Mouse (Mus musculus): ENCODE results near the gene Cmtm4. TPM values are rescaled to one million over a fixed set of nuclear protein-coding genes. Genes with fewer than 3 reads are reported as not detected.

Gene Cmtm4
- polyA plus RNA-seq (2012; fragmentation: generic; extraction: Trizol): 1 to 10 TPM; 4.0 to 7.7 TPM

GRCm38 (mm10) chr8:104395703-104396357 lies at the start of gene Cmtm4:
Cmtm4 (minus strand) TSS chr8:104395807.

DNA sequence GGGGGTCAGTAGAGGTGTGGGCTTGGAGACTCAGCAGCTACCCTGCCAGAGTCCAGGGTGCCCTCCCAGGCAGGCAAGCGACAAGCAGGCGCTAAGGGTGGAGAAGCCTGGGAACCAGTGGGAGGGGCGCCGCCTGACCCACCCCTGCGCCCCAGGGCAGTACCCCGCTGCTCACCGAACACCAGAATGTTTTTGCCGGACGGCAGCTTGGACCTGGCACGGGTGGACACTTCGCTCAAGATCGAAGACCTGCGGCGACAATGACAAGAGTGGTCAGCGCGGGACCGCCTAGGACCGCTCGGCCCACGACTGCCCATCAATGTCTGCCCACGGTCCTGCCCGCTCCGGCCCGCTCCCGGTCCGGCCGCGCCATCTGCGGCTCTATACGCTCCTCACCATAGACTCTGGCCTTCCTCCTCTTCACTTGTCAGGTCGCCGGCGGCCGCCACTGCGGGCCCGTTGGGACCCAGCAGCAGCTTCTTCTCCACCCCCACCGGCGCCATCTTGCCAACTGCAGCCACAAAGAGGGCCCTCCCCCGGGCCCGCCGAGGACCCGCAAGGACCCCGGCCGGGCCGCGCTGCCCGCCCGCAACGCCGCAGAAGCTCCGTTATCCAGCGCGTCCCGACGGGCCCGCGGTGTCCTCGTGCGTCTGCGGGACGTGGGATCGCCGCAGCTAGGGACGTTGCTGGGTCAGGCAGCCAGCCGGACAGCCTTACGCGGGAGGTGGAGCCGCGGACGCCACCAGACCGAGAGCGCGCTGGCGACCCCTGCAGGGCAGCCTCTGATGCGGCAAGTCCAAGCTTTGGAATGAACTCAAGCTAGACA lies 46.9 kb upstream of the Cmtm4 start, which contains the start of gene Dync1li2:
Dync1li2 (minus strand) TSS at position 749 of the 826 bp plus-strand sequence.

DNA sequence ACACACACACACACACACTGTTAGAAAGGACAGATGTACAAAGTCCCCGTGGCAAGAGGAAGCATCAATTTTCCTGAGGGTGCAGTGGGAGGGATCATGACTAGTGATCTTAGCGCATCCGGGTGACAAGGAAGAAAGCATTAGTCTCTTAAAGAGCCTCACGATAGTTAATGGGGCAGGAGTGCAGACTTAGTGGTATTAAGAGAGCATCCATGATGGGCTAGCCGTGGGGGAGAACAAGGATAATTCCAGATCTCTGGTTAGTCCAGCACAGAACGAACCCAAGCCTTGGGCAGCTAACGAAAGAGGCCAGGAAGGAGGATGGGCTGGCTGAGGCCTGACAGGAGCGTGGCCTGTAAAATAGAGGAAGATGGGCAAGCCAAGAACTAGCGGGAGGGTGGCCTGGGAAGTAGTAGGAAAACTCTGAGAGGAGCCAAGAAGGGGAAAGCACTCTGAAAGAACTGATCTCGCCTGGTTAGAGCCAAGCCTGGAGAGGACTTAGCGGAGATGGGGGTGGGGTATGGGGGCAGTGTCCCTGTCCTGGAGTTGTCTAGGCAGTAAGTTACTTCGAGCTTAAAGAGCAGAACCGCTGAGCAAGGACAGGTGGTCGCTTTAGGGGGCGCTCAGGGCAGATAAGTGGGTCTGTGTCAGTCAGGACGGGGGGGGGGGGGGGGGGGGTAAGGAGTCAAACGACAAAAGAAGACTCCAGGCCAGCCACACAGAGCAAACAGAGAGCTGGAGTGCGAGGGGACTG lies 56.2 kb downstream of the Cmtm4 start, which contains the start of gene Cmtm3:
Cmtm3 (plus strand) TSS at position 182 of the 754 bp plus-strand sequence.

DNA sequence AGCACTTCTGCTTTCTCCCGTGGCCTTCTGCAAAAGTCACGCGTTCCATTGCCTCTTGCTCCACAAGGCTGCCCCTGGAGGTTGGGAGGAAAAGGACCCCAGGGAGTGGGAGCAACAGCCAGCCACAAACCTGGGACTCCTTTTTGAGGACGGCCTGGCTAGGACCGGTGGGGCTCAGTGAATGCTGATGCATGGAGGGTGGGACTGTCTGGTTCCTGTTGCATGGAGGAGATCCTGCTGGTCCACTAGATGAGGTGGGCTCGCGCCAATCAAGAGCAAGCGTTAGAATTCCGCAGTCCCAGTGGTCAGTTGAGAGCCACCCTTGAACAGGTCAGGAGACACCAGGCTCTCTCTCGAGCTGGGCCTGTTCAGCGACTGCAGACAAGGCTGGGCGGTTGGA lies 73.7 kb downstream of the Cmtm4 start, which contains the start of gene Cmtm2b:
Cmtm2b (plus strand) TSS at position 301 of the 400 bp plus-strand sequence.

GRCm38 (mm10) chr8:104321267-104321666 lies 74.3 kb downstream of the Cmtm4 start, which contains the start of gene Gm11020:
Gm11020 (plus strand) TSS chr8:104321567.

GRCm38 (mm10) chr8:104309441-104310155 lies 86.0 kb downstream of the Cmtm4 start, which contains the start of the genes Gm45711 and Cmtm1:
Gm45711 (minus strand) TSS chr8:104310081.
Cmtm1 (minus strand) TSS chr8:104310145.

Other genes with a start within 250 kb of the Cmtm4 start
- gene Bean1, start 225.4 kb downstream of the Cmtm4 start, polyA plus RNA-seq (2012; fragmentation: generic; extraction: Trizol): under 1 TPM; 0.12 to 0.20 TPM
- 10 to 100 TPM in 1 of 2 experiments, 1 to 10 TPM in 1; 6.6 to 16.1 TPM for gene Tk2, start 147.2 kb downstream of the Cmtm4 start, polyA plus RNA-seq (2012; fragmentation: generic; extraction: Trizol)
- 10 to 100 TPM in 1 of 2 experiments, 1 to 10 TPM in 1; 4.1 to 12.2 TPM for gene Cklf, start 144.9 kb downstream of the Cmtm4 start, polyA plus RNA-seq (2012; fragmentation: generic; extraction: Trizol)
- not detected for gene Cmtm2a, start 102.6 kb downstream of the Cmtm4 start, polyA plus RNA-seq (2012; fragmentation: generic; extraction: Trizol)
- not detected for gene Gm45711, start 85.7 kb downstream of the Cmtm4 start, polyA plus RNA-seq (2012; fragmentation: generic; extraction: Trizol)
- not detected for gene Cmtm1, start 85.7 kb downstream of the Cmtm4 start, polyA plus RNA-seq (2012; fragmentation: generic; extraction: Trizol)
- gene Gm11020, start 74.2 kb downstream of the Cmtm4 start, polyA plus RNA-seq (2012; fragmentation: generic; extraction: Trizol): not detected
- gene Cmtm2b, start 73.6 kb downstream of the Cmtm4 start, polyA plus RNA-seq (2012; fragmentation: generic; extraction: Trizol): not detected
- 100 to 1,000 TPM in 1 of 2 experiments, 10 to 100 TPM in 1; 31.0 to 123 TPM for gene Cmtm3, start 56.4 kb downstream of the Cmtm4 start, polyA plus RNA-seq (2012; fragmentation: generic; extraction: Trizol)
- 10 to 100 TPM in 1 of 2 experiments, 1 to 10 TPM in 1; 2.8 to 28.7 TPM for gene Dync1li2, start 47.2 kb upstream of the Cmtm4 start, polyA plus RNA-seq (2012; fragmentation: generic; extraction: Trizol)
- gene Terb1, start 114.1 kb upstream of the Cmtm4 start, polyA plus RNA-seq (2012; fragmentation: generic; extraction: Trizol): not detected
- 1 to 10 TPM; 1.5 to 9.5 TPM for gene Nae1, start 138.8 kb upstream of the Cmtm4 start, polyA plus RNA-seq (2012; fragmentation: generic; extraction: Trizol)
- under 1 TPM; 0.09 to 0.51 TPM for gene Car7, start 138.9 kb upstream of the Cmtm4 start, polyA plus RNA-seq (2012; fragmentation: generic; extraction: Trizol)
- 1 to 10 TPM in 1 of 2 experiments, under 1 TPM in 1; 0.55 to 1.7 TPM for gene Pdp2, start 195.6 kb upstream of the Cmtm4 start, polyA plus RNA-seq (2012; fragmentation: generic; extraction: Trizol)
- gene Cdh16, start 228.6 kb upstream of the Cmtm4 start, polyA plus RNA-seq (2012; fragmentation: generic; extraction: Trizol): under 1 TPM in 1 of 2 experiments, not detected in 1; 0.33 TPM
- 1 to 10 TPM; 5.0 to 7.6 TPM for gene Rrad, start 235.5 kb upstream of the Cmtm4 start, polyA plus RNA-seq (2012; fragmentation: generic; extraction: Trizol)
- 100 to 1,000 TPM; 111 to 132 TPM for gene Ciao2b, start 246.2 kb upstream of the Cmtm4 start, polyA plus RNA-seq (2012; fragmentation: generic; extraction: Trizol)